Mouse (Mus musculus) ovary, postnatal 10 days (tissue): ENCODE measurements around the gene Wbp4.
"Not testable (repeated sequence)": the region's sequence is repeated elsewhere in the genome, so short reads cannot be mapped to it uniquely, and the experiment has no call there.

Source experiments
- DNase-seq: peaks from one replicate; pipeline ENCODE4 v3.0.0; 2022; ENCODE audit warnings: low spot score

The Wbp4 gene

DNA sequence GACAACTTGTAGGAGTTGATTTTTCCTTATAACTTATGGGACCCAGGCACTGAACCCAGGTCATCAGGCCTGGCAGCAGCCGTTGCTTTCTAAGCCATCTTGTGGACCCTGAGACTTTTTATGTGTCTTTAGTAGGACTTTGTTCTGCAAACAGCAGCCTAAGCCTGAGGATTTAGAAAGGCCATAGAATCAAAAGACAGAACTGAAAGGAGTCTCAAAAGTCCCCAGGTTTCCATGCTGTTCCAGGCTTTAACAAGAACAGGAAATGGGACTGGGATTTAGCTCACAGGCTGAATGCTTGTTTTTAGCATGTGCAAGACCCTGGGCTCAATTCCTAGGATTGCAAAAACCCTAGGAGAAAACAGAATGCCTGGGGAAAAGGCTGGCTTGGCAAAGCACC is 26.5 kb upstream of the Wbp4 start:
- no peak for DNase-seq

DNA sequence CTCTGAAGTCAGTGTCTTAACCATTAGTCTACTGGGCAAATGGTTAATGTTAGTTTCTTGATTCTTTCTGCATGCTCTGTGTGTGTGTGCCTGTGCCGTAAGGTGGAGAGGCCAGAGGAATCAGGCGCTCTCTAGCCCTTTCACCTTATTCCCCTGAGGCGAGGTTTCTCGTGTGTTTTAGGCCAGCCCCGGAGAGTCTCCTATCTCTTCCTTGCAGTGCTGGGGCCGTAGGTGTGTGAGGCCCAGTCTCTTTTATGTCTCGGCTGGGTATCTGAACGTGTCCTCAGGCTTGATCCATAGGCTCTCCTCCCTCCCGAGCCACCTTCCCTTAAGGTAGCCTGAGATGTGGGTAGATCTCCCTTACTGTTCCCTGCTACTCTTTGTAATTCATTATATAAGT is 24.9 kb upstream of the Wbp4 start:
- DNase-seq = no peak

DNA sequence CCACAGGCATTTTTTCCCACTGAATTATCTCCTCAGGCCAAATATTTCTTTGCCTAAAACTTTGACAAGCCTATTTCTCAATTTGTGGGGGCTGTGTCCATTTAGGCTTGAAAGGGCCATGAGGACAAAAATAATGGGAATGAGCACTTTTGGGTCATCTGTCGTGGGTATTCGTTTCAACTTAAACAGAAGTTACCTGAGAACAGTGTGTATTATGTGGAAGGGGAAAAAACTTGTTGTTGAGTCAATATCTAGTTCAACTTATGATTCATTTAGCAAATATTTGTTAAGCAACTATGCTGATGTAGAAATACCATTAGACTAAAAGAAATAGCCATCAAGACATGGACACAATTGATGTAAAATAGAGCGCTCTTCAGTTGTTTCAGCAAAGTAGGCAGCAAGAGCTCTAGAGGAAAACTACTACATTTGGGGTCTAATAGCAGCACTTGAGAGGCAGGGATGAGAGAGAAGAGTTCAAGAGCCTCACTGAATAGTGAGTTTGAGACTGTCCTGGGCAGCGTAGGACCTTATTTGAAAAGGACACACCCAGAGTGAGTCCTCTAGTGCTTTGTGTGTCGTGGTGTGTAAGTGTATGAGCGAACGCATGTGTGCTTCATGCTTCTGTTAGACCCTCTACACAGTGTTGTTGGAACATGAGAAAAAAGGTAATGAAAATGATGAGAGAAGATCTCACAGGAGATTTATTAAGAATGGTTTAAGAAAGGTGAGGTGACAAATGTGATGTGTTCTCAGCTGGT is 23.1 kb upstream of the Wbp4 start:
- no peak for DNase-seq

DNA sequence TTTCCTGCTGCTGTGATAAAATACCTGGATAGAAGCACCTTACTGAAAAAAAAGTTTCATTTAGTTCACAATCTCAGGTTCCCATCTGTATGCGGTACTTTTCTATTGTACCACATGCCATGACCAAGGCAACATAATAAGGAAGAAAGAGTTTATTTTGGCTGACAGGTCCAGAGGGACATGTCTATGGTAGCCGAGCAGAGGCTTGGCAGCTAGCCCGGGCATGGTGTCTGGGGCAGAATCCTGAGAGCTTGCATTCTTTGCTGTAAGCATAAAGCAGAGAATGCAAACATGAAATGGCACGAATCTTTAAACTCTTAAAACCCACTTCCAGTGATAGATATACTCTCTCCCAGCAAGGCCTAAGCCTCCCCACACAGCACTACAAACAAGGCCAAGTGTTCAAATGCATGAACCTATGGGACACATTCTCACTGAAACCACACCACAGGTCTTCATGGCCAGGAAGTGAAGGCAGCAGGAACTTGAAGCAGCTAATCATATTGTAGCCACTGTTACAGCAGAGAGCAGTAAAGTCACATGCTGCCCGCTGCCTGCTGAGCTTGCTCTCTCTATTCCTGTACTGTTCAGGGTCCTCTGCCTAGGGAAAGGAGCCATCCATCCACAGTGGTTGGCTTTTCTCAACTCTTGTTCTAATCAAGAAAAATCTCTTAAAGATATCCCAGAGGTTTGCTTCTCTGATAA is 22.2 kb upstream of the Wbp4 start:
- DNase-seq = no peak

DNA sequence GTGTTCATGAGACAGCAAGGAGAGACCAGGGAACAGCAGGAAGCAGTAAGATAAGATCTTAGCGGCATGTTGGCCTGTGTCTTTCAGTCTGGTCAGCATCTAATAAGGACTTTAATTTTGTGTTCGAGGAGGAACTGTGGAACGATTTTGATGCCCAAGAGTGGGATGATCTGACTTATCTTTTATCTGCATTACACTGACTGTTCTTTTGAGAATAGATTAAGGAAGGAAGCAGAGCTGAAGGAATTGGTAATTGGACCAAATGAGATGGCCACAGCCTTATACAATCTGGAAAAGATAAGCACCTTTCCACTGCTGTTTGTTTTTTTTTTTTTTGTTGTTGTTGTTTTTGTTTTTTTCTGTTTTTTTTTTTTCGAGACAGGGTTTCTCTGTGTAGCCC is 19.4 kb upstream of the Wbp4 start:
- DNase-seq = no peak

DNA sequence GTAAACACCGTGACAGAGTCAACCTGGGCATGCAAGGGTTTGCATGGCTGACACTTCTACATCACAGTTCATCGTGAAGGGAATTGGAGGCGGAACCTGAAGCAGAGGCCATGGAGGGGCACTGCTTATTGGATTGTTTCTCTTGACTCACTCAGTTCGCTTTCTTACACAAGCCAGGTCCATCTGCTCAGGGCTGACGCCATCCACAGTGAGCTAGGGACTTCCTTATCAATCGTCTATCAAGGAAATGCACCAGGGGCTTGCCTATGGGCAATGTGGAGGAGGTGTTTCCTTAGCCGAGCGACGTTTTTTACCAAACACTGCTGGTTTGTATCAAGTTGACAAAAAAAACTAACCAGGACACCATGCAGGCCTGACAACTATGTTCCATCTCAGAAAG is 18.0 kb upstream of the Wbp4 start:
- no peak for DNase-seq

DNA sequence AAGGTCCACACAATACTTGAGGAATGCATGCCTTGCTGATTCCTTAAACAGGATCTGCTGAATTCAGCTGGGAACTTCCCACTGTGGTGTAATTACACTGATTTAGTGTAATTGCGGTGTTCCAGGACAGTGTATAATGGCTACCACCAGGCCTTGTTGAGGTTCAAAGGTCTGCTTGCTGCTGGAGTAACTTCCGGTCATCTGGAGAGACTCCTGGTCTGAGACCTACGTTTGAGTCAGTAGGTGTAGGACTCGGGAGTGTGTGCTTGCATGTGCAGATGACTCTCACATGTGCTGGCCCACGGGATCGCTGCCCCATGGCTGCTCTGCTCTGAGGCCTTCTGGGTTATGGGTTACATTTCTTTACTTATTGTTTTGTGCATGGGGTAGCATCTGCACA is 13.0 kb upstream of the Wbp4 start:
- no peak for DNase-seq

DNA sequence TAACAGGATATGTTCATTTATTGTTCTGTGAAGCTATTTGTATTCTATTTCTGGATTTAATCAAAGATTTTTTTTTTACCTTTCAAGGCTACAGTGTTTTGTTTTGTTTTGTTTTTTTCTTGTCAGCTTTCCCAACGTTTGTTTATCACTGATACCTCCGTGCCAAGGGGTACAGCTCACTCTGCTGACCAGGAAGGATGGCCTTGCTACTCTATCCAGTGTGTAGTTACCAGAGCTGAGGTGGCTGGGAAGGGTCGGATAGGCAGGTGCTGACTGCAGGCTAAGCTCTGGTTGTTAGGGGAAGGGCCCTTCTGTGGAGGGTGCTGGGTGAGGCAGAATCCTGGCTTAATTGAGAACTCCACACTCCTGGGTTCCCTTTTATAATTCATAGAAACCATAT is 8.9 kb upstream of the Wbp4 start:
- DNase-seq = no peak

DNA sequence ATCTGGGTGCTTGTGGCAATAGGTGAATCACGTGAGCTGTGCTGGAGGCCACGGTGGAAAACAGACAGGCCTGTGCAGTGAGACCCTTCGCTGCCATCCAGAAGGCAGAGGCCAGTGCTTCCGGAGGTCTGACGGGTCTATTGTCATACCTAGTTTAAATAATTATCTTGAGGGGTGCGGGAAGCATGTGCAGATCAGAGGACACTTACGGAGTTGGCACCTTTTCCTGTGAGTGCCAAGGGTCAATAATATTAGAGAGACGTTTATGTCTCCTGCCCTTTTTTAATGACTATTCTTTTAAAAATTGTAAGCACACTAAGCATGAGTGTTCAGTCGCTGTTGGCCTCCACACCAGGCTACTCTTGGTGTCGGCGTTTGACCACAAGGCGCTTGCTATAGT is 7.8 kb upstream of the Wbp4 start:
- no peak for DNase-seq

DNA sequence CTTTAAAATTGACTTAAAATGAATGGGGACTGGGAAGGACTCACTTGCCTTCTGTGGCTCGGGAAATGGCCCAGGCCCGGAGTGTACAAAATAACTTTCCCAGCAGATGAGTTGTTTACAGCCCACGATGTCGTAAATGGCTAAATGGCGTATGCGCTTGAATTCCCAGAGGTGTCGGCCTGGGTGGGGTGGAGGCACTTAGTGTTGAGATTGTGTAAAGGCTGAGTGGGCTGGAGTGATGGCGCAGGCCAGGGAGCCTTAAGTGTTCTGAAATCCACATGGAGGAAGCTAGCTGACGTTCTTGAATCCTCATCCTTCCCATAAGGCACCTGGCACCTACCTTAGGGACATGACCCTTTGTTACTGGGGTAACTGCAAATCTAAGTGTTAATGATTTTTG is 7.2 kb upstream of the Wbp4 start:
- DNase-seq = no peak

DNA sequence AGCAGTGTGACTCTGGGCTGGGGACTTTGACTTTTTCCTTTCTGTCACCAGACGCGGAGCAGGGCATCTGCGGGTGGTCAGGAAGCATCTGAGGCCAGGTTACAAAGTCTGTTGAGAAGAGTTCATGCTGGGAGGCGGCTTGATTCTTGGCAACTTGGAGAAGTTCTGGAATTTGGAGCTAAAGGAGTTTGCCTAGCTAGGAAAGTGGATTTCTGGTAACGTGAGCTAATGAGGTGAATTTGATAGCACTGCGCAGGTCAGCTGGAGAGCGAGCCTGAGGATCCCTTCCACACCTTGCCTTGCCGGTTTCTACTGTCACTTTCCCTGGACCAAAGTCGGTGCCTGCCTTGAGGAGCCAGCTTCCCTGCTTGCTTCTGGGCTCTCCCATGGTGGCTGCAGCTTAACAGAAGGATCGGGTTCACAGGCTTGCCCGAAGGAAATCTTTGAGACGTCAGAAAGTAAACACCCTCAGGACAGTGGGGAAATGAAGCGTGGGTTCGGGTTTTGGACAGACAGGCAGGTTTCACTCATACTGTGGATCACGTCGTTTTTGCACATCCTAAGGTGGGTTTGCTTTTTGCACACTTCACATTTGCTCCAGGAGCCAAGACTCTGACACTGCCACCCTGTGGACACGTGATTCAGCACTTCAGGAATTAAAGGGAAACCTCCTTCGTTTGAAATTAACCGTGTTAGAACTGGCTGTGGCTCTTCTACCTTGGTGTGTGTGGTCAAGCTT is 5.8 kb upstream of the Wbp4 start:
- DNase-seq = no peak

DNA sequence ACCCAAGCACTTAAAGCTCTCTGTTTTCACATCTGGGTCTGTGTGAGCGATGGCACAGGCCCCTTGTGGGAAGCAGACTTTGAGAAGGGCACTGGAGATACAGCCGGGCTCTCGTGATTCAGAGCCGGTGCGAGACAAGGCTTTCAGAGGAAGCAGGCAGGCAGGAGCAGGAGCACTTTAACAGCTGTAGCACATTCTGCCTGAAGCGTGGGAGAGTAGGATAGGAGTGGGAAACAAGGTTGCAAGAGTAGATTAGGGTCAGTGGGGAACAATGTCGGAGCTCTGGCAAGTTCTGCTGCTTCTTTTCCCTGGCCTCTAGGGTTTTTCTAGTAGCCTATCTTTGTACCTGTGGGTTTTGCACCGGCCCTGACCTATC is 5.3 kb upstream of the Wbp4 start:
- DNase-seq = no peak

DNA sequence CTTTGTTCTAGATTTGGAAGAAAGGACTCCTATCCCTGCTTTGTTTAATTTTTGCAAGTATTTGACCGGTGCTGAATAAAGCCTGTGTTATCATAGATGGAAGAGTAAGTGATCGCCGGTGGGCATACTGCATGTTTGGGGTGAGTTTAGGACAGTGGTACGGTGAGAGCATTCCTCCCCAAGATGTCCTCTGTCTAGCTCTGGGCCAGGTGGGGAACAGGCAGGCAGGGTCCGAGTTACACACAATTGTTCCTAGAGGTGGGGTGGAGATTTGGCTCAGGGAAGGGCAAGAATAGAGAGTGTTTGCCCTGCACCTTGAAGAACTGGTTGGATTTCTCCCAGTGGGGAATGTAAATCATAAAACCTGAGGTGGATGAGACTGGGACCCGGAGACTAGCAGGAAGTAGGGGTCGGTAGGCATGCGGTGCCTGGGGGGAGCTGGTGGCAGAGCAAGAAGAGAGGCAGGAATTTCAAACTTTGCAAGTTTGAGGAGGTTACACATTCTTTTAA is 2.3 kb upstream of the Wbp4 start:
- no peak for DNase-seq

DNA sequence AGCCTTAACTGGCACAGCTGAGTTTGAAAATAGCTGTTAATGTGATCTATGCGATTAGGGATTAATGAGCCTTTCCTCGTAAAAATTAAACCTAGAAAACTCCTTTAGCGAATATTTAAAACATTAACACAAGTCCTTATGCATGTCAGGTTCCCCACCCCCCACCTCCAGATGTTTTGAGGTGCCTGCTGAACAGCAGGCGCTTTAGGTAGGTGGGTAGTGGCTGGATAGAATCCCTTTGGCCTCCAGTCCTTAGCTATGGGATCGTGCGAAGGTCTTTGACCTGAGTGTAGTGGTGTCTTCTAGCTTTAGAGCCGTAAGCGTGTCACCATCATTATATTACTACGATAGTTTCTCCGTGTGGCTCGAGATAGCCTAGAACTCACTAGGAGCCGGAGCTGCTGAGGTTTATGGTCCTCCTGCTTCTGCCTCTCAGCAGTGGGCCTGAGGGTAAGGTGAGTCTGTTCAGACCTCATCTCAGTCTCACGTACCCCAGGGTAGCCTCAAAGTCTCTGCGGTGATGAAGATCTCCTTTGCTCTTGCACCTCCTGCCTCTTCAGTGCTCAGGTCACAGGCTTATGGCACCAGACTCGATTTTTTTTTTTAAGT is 1.5 kb upstream of the Wbp4 start:
- DNase-seq = no peak

DNA sequence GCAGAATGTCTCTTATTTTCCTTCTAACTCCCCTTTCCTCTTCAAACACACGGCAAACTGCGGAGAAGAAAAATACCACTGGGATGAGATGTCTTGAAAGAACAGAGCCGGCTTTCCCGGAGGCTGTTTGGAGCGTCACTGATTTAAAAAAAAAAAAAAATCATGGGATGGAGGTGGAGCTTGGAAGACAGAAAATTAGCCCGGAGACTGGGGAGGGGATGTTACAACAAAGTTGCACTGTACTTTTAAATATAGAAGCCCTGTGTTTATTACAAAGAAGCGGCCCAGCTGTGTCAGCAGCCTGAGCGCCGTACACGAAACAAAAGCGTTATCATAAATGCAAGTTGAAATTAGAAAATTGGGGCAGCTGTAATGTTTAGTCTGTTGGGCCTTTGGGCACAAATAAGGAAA is 936 bp upstream of the Wbp4 start:
- DNase-seq = no peak

DNA sequence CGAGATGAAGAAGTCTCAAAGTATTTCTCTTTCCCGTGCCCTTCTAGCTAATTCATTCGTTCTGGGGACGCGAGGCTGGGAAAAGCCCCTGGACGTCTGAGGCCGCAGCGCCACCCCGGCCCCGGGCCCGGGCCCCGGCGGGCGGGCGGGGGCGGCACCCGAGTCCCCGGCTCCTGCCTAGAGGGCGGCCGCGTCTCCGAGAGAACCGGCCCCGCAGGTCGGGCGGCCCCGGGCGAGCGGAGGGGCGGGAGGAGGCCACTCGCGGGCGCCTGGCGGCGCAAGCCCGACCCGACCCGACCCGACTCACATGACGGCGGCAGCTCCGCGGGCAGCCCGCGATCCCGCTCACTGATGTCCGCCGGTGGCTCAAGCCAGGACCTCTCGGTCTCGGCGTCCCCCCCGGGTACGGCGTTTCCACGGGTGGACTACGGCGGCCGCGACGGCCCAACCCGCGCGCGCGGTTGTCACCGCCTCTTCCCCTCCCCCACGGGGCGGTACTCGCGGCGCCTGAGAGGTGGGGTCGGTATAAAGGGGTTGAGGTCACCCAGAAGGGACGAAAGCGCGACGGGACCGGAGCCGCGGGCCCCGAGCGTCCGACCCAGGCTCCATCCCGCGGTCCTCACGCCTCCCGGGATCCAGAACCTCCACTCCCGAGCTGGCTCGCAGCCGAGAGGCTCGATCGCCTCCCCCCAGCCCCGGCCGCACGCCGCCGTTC is 539 bp downstream of the Wbp4 start, which contains the start of gene Elf1:
Elf1 (plus strand) TSS at position 571 of the 715 bp plus-strand sequence.
- peak; percentile 98 for DNase-seq

DNA sequence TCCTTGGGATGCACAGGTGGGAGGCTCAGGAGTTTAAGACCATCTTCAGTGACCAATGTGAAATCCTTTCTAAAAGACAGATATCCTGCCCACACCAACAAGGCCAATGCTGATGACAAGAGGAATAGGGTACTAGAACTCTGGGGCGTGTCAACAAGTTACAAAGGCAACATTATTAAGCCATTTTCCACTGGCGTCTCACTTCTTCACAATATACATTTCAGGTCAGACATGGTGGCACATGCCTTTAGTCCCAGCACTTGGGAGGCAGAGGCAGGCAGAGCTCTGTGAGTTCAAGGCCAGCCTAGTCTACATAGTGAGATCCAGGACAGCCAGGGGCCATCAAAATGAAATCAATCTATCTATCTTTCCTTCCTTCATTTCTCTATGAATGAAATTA is 7.9 kb downstream of the Wbp4 start:
- DNase-seq = no peak

DNA sequence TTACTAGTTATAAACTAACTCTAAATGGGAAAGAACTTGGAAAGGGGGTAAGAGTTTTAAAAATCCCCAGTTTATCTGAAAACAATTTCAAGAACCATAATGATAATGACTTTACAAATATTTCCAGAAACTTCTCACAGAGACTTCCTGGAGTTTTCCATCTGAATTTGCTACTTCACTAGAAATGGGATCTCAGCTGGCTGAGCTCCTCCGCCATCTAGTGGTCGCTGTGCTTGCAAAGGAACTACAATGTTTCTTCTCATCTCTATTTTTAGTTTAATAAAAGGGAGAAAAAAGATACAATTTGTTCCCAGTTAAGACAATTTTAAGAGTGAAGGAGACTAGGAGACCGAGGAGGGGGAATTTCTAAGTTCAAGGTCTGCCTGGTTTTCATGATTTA is 13.7 kb downstream of the Wbp4 start:
- no peak for DNase-seq

DNA sequence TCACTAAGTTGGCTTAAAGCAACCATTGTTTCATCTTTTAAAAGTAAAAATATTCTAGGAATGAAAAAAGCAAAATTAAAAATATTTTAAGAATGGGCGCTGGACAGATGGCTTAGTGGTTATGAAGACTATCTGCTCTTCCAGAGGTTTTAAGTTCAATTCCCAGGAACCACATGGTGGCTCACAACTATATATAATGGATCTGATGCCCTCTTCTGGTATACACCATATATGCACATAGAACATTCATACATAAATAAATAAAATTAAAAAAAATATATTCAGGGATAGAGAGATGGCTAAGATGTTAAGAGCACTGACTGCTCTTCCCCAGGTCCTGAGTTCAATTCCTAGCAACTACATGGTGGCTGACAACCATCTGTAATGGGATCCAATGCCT is 15.7 kb downstream of the Wbp4 start:
- DNase-seq = no peak

DNA sequence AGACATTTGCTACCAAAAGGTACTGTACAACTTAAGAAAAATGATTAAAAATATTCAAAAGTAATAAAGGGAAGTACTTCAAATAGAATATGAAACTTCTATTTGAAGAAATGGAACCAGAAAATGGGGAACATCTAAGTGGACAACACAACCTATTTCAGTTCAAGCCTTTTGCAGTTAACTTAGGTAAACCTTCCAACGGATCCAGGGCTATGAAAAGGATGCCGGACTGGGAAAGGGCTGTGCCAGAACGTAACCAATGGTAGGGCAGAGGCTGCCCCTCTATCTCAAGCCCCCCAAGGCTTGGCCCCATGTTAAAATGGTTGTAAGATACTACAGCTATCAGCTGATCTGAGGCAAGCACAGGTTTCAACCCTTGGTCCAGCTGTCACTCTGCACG is 20.3 kb downstream of the Wbp4 start:
- no peak for DNase-seq

DNA sequence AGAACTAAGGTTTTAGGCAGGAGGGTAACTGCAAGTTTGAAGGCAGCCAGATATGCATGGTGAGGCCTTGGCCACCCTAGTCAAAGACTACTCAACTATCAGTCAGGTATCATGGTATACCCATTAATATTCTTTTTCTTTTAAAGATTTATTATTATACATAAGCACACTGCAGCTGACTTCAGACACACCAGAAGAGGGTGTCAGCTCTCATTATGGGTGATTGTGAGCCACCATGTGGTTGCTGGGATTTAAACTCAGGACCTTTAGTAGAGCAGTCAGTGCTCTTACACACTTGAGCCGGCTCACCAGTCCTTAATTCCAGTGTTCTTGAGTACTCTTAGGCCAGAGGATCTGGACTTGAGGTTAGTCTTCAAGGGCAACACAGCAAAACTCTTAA is 20.9 kb downstream of the Wbp4 start:
- no peak for DNase-seq

DNA sequence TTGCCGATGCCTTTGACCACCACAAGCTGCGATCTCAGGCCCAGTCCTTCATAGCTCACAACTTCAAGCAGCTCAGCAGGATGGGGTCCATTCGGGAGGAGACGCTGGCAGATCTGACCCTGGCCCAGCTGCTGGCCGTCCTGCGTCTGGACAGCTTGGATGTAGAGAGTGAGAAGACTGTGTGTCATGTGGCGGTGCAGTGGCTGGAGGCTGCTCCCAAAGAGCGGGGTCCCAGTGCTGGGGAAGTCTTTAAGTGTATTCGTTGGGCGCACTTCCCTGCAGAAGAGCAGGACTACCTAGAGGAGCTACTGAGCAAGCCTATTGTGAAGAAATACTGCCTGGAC is 28.8 kb downstream of the Wbp4 start:
- DNase-seq = not testable (repeated sequence)
